Mouse (Mus musculus): ENCODE data around the gene Gm3417. TPM values are rescaled to one million over a fixed set of nuclear protein-coding genes. Genes with fewer than 3 reads are reported as not detected.
"Not testable (repeated sequence)": the region's sequence is repeated elsewhere in the genome, so short reads cannot be mapped to it uniquely, and the experiment has no call there.

Gene Gm3417
- total and polyA plus RNA-seq, 3 experiments, result not detected

GRCm38 (mm10) chr17:14993139-14993832, 14.7 kb upstream of the Gm3417 start:
- H3K27me3 ChIP-seq (ENCODE audit: control insufficient read depth, insufficient read depth, low read length); H3K9ac ChIP-seq (ENCODE audit: low read depth, low read length); H3K36me3 ChIP-seq (ENCODE audit: control insufficient read depth, insufficient read depth, low read length); DNase-seq; intact Hi-C loops (cut with DNase I); H3K27ac ChIP-seq; H3K79me2 ChIP-seq (replicated peaks; ENCODE audit: control insufficient read depth, insufficient read depth, low read length); H3K4me1 ChIP-seq (ENCODE audit: control insufficient read depth, insufficient read depth, low read length); H3K4me3 ChIP-seq: not testable (repeated sequence)
- no CpG with 5 or more reads among the region's 47 CpGs for WGBS

DNA sequence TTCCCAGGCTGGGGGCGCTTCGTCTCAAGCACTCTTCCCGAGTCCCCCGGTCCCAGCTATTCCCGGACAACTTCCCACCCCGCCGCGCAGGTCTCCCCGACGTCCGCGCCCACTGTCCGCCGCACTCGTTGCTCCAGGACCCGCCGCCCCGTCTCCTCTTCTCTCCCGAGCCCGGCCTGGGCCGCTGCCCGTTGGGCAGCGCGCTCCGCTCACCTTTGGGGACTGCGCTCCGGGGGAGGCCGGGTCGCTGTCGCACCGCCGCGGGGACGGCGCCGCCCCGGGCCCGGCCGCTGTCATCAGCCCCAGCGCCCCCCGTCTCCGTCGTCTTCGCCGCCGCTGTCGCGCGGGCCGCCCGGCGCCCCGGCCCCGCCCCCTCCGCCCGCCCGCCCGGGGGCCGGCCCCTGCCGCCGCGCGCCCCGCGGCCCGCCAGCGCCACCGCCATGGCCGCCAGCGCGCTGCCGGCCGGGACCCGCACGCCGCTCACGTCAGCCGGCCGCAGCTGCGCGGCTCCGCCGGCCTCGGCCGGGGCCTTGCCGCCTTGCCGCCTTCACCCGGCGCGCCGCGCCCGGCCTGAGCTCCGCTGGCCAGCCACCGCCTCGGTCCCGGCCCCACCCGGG, 14.0 kb upstream of the Gm3417 start:
- H3K4me3 ChIP-seq; H3K27me3 ChIP-seq (ENCODE audit: control insufficient read depth, insufficient read depth, low read length); intact Hi-C loops (cut with DNase I); H3K79me2 ChIP-seq (replicated peaks; ENCODE audit: control insufficient read depth, insufficient read depth, low read length); DNase-seq; H3K4me1 ChIP-seq (ENCODE audit: control insufficient read depth, insufficient read depth, low read length); H3K27ac ChIP-seq; H3K36me3 ChIP-seq (ENCODE audit: control insufficient read depth, insufficient read depth, low read length); H3K9ac ChIP-seq (ENCODE audit: low read depth, low read length): not testable (repeated sequence)
- no CpG with 5 or more reads among the region's 98 CpGs for WGBS

GRCm38 (mm10) chr17:14990116-14990702, 11.6 kb upstream of the Gm3417 start:
- H3K79me2 ChIP-seq (replicated peaks; ENCODE audit: control insufficient read depth, insufficient read depth, low read length); H3K4me3 ChIP-seq; H3K27me3 ChIP-seq (ENCODE audit: control insufficient read depth, insufficient read depth, low read length); H3K4me1 ChIP-seq (ENCODE audit: control insufficient read depth, insufficient read depth, low read length); H3K36me3 ChIP-seq (ENCODE audit: control insufficient read depth, insufficient read depth, low read length); H3K9ac ChIP-seq (ENCODE audit: low read depth, low read length); H3K27ac ChIP-seq; intact Hi-C loops (cut with DNase I): not testable (repeated sequence)
- WGBS, result 88% methylated on average over 4 of the region's 5 CpGs
- peak; percentile 4 to 18 for DNase-seq

DNA sequence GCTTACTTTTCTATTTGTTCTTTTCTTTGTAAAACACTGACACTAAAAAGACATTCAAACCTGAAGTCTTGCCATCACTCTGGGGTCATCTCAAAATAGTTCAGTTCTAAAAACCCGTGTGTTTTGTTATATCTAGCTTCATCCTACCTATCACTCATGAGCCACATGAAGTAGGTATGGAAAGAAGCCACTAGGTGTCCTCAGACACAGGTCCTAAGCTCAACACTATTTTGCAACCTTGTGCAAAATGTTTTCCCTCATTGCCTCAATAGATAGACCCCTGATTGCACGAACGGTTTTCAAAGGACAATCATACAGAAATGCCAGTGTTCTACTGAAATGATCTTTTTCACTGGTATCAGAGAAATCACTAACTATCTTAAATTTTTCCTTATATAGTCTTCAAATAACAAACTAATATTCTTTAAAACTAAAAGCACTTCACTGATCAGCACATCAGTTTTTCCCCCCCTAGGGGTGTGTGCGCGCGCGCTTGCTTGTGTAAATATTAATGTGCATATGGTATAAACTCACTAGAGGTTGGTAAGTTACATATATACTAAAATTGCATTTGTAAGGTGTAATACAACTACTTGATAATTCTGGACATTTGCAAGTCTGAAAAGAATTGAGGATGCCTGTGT, 750 bp downstream of the Gm3417 start:
- H3K27me3 ChIP-seq (ENCODE audit: control insufficient read depth, insufficient read depth, low read length); intact Hi-C loops (cut with DNase I); H3K27ac ChIP-seq; DNase-seq; H3K4me1 ChIP-seq (ENCODE audit: control insufficient read depth, insufficient read depth, low read length); H3K36me3 ChIP-seq (ENCODE audit: control insufficient read depth, insufficient read depth, low read length); H3K9ac ChIP-seq (ENCODE audit: low read depth, low read length); H3K79me2 ChIP-seq (replicated peaks; ENCODE audit: control insufficient read depth, insufficient read depth, low read length); H3K4me3 ChIP-seq: not testable (repeated sequence)
- under 1% methylated on average over 4 of the region's 7 CpGs for WGBS

- H3K4me1 ChIP-seq (ENCODE audit: control insufficient read depth, insufficient read depth, low read length); H3K27ac ChIP-seq; H3K79me2 ChIP-seq (replicated peaks; ENCODE audit: control insufficient read depth, insufficient read depth, low read length); H3K4me3 ChIP-seq; H3K36me3 ChIP-seq (ENCODE audit: control insufficient read depth, insufficient read depth, low read length); H3K27me3 ChIP-seq (ENCODE audit: control insufficient read depth, insufficient read depth, low read length); DNase-seq; H3K9ac ChIP-seq (ENCODE audit: low read depth, low read length); intact Hi-C loops (cut with DNase I): not testable (repeated sequence)
- WGBS, result no CpG with 5 or more reads among the region's 6 CpGs
Observed at GRCm38 (mm10) chr17:14968373-14968913, 10.1 kb downstream of the Gm3417 start.

GRCm38 (mm10) chr17:14961557-14962154, 16.9 kb downstream of the Gm3417 start:
- intact Hi-C loops (cut with DNase I); H3K4me1 ChIP-seq (ENCODE audit: control insufficient read depth, insufficient read depth, low read length); H3K27ac ChIP-seq; H3K79me2 ChIP-seq (replicated peaks; ENCODE audit: control insufficient read depth, insufficient read depth, low read length); H3K9ac ChIP-seq (ENCODE audit: low read depth, low read length); H3K36me3 ChIP-seq (ENCODE audit: control insufficient read depth, insufficient read depth, low read length); H3K27me3 ChIP-seq (ENCODE audit: control insufficient read depth, insufficient read depth, low read length); H3K4me3 ChIP-seq; DNase-seq: not testable (repeated sequence)
- WGBS, result no CpG with 5 or more reads among the region's 44 CpGs

DNA sequence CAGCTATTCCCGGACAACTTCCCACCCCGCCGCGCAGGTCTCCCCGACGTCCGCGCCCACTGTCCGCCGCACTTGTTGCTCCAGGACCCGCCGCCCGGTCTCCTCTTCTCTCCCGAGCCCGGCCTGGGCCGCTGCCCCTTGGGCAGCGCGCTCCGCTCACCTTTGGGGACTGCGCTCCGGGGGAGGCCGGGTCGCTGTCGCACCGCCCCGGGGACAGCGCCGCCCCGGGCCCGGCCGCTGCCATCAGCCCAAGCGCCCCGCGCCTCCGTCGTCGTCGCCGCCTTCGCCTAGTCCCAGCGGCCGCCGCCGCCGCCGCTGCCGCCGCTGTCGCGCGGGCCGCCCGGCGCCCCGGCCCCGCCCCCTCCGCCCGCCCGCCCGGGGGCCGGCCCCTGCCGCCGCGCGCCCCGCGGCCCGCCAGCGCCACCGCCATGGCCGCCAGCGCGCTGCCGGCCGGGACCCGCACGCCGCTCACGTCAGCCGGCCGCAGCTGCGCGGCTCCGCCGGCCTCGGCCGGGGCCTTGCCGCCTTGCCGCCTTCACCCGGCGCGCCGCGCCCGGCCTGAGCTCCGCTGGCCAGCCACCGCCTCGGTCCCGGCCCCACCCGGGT, 17.5 kb downstream of the Gm3417 start, which contains the start of gene Phf10:
Gene Phf10 (minus strand): TSS at position 323 of the 606 bp plus-strand sequence.
- H3K79me2 ChIP-seq (replicated peaks; ENCODE audit: control insufficient read depth, insufficient read depth, low read length); H3K27me3 ChIP-seq (ENCODE audit: control insufficient read depth, insufficient read depth, low read length); intact Hi-C loops (cut with DNase I); H3K36me3 ChIP-seq (ENCODE audit: control insufficient read depth, insufficient read depth, low read length); H3K4me1 ChIP-seq (ENCODE audit: control insufficient read depth, insufficient read depth, low read length): not testable (repeated sequence)
- Histone ChIP-seq H3K27ac (peak within 1 kb of the TSS; percentile 58), H3K9ac (ENCODE audit: low read depth, low read length) (peak within 1 kb of the TSS; percentile 73), H3K4me3 (peak within 1 kb of the TSS; percentile 82)
- DNase-seq, result peak; percentile 64 to 72
- WGBS, result 8% methylated on average over 58 of the region's 100 CpGs

All from heart, adult 2 months (tissue).